Mouse (Mus musculus) ES-Bruce4 (cell line): ENCODE results near the gene Helb. TPM values are rescaled to one million over a fixed set of nuclear protein-coding genes. Genes with fewer than 3 reads are reported as not detected.

Experiments used
- H3K27ac ChIP-seq: 2 replicates; pipeline ENCODE4 v1.5.1; 2012; ENCODE audit warnings: low read length, inconsistent platforms; ENCODE audit not compliant: insufficient read depth
- H3K27me3 ChIP-seq: 2 replicates; pipeline ENCODE4 v1.6.1; 2012; ENCODE audit warnings: mild to moderate bottlenecking, low read length, inconsistent platforms; ENCODE audit not compliant: control insufficient read depth, poor library complexity, insufficient read depth, severe bottlenecking
- H3K36me3 ChIP-seq: 2 replicates; pipeline ENCODE4 v1.6.1; 2012; ENCODE audit warnings: inconsistent platforms, mild to moderate bottlenecking, low read length, moderate library complexity; ENCODE audit not compliant: control insufficient read depth, poor library complexity, insufficient read depth, severe bottlenecking
- H3K4me1 ChIP-seq: one replicate; pipeline ENCODE4 v1.8.1; 2011; ENCODE audit warnings: low read length; ENCODE audit not compliant: control insufficient read depth, insufficient read depth
- H3K4me3 ChIP-seq: 2 replicates; pipeline ENCODE4 v1.5.1; 2011; ENCODE audit warnings: low read depth, mild to moderate bottlenecking, low read length
- H3K9ac ChIP-seq: 2 replicates; pipeline ENCODE4 v1.6.1; 2012; ENCODE audit warnings: low read depth, mild to moderate bottlenecking, inconsistent platforms; ENCODE audit not compliant: poor library complexity, severe bottlenecking
- H3K9me3 ChIP-seq: replicated peaks from 2 replicates; pipeline ENCODE4 v1.6.1; 2012; ENCODE audit warnings: mild to moderate bottlenecking, low read length, inconsistent platforms; ENCODE audit not compliant: control insufficient read depth, poor library complexity, insufficient read depth, severe bottlenecking
- CTCF ChIP-seq: IDR thresholded peaks from one replicate; pipeline ENCODE4 v1.8.1; 2011; ENCODE audit warnings: low read depth, low read length
- EP300 ChIP-seq: IDR thresholded peaks from 2 replicates; pipeline ENCODE4 v1.6.1; 2011; ENCODE audit warnings: low read depth, low read length; ENCODE audit not compliant: insufficient read depth
- POLR2A ChIP-seq: IDR thresholded peaks from one replicate; pipeline ENCODE4 v1.8.1; 2011; ENCODE audit warnings: low read length; ENCODE audit not compliant: insufficient read depth
- polyA plus RNA-seq: library from polyadenylated mRNA; stranded (reverse); fragments of >200 nt; gene quantifications from 2 replicates; pipeline ENCODE4 v1.2.4, GENCODE M21; 2011; ENCODE audit warnings: low read depth; ENCODE audit not compliant: missing spikeins, insufficient read depth, insufficient read length

Helb gene
- polyA plus RNA-seq, 1 experiment: 30.4 TPM

- Histone ChIP-seq H3K4me3 (no peak overlapping the region), H3K36me3 (no peaks in the 10 kb centered on the region), H3K4me1 (no peaks in the 10 kb centered on the region), H3K9me3 (no peaks in the 10 kb centered on the region), H3K9ac (no peak overlapping the region), H3K27me3 (no peaks in the 10 kb centered on the region), H3K27ac (no peak overlapping the region)
- TF ChIP-seq POLR2A (no peak), CTCF (no peak), EP300 (no peak)
Observed at GRCm38 (mm10) chr10:120066319-120066718, 46.5 kb downstream of the Helb start.

- no peaks in the 10 kb centered on the region for H3K9me3 ChIP-seq
- H3K27me3 ChIP-seq: no peaks in the 10 kb centered on the region
- no peak overlapping the region for H3K4me3 ChIP-seq
- H3K36me3 ChIP-seq: no peaks in the 10 kb centered on the region
- peak; percentile 38 for TF ChIP-seq CTCF
- TF ChIP-seq POLR2A: no peak
- no peak overlapping the region for H3K9ac ChIP-seq
- H3K27ac ChIP-seq: no peak overlapping the region
- H3K4me1 ChIP-seq: no peaks in the 10 kb centered on the region
Observed at GRCm38 (mm10) chr10:120064424-120064823, 48.4 kb downstream of the Helb start.

GRCm38 (mm10) chr10:120061238-120062130 lies 51.3 kb downstream of the Helb start:
- Histone ChIP-seq H3K27ac (no peak overlapping the region), H3K9me3 (no peaks in the 10 kb centered on the region), H3K36me3 (no peaks in the 10 kb centered on the region), H3K9ac (no peak overlapping the region), H3K27me3 (no peaks in the 10 kb centered on the region), H3K4me1 (no peaks in the 10 kb centered on the region), H3K4me3 (0 out of 2 replicates have a peak overlapping the region, but pooled peaks have one; percentile 10)
- no peak for TF ChIP-seq CTCF
- no peak for TF ChIP-seq POLR2A
- TF ChIP-seq EP300: no peak

GRCm38 (mm10) chr10:120060579-120061237 lies 52.1 kb downstream of the Helb start:
- no peaks in the 10 kb centered on the region for H3K9me3 ChIP-seq
- no peaks in the 10 kb centered on the region for H3K27me3 ChIP-seq
- no peak overlapping the region for H3K9ac ChIP-seq
- TF ChIP-seq EP300 (no peak), CTCF (no peak)
- no peaks in the 10 kb centered on the region for H3K4me1 ChIP-seq
- no peak overlapping the region for H3K27ac ChIP-seq
- H3K36me3 ChIP-seq: no peaks in the 10 kb centered on the region
- H3K4me3 ChIP-seq: 0 out of 2 replicates have a peak overlapping the region, but pooled peaks have one; percentile 10

- Histone ChIP-seq H3K4me1 (no peaks in the 10 kb centered on the region), H3K27ac (no peak overlapping the region), H3K27me3 (no peaks in the 10 kb centered on the region), H3K36me3 (no peaks in the 10 kb centered on the region), H3K4me3 (no peak overlapping the region), H3K9me3 (no peaks in the 10 kb centered on the region), H3K9ac (no peak overlapping the region)
- TF ChIP-seq POLR2A (no peak), CTCF (no peak), EP300 (no peak)
Observed at GRCm38 (mm10) chr10:120044714-120045234, 68.0 kb downstream of the Helb start.

- H3K36me3 ChIP-seq: no peaks in the 10 kb centered on the region
- no peaks in the 10 kb centered on the region for H3K27me3 ChIP-seq
- no peak for TF ChIP-seq POLR2A
- TF ChIP-seq CTCF: no peak
- no peak for TF ChIP-seq EP300
- no peaks in the 10 kb centered on the region for H3K4me1 ChIP-seq
- no peak overlapping the region for H3K9ac ChIP-seq
- no peaks in the 10 kb centered on the region for H3K9me3 ChIP-seq
- H3K4me3 ChIP-seq: no peak overlapping the region
- no peak overlapping the region for H3K27ac ChIP-seq
Observed at GRCm38 (mm10) chr10:120044237-120044636, 68.5 kb downstream of the Helb start.
